Mouse (Mus musculus) bone marrow, adult 2 months (tissue): ENCODE measurements around the gene Smim1.

ENCODE experiments used
- CTCF ChIP-seq: fragments of 200-500 bp; IDR thresholded peaks from 2 replicates; pipeline ENCODE4 v1.5.1; 2011; ENCODE audit warnings: low read length, control low read depth; ENCODE audit not compliant: control insufficient read depth, insufficient read depth
- POLR2A ChIP-seq: fragments of 200-500 bp; IDR thresholded peaks from 2 replicates; pipeline ENCODE4 v1.6.1; 2011; ENCODE audit warnings: low read depth, mild to moderate bottlenecking, control low read depth, low read length, borderline replicate concordance; ENCODE audit not compliant: control insufficient read depth

DNA sequence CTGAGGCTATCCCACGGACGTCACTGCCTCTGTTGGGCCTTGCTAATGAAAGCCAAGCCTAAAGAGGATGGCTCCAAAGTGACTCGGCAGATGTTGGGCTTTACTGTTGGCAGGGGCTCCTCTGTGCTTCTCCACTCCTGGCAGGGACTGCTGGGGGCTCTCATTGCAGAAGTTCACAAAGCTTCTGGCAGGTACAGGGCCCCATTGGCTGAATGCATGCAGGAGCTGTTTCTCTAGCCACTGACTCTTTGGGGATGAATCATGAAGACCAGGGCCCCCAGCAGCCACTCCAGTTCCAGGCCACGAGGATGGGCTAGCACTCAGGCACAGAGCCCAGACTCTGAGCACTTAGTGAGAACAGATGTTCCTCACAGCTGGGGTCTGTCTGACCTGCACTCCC lies 31.7 kb upstream of the Smim1 start:
- TF ChIP-seq CTCF (no peak), POLR2A (no peak)
